In genomic region chr19:48782024-48782721, GRCm38 (mm10) we compare ENCODE assay signal across 12 mouse cellular contexts.
DNase-seq lines count a peak whose midpoint lies in the region; ATAC-seq lines count a peak whose summit lies in the region.
"Had no signal": no experiment of that assay in that cellular context is flagged by ENCODE, and none has a peak within 500 bp of the region (broad histone marks: within the 10 kb centered on the region; RNA-seq: fewer than 3 reads in every experiment).

No protein-coding gene starts in this region.

- no peak for DNase-seq in forebrain, embryonic 10.5 days (ENCODE audit: extremely low spot score, low spot score)
- DNase-seq in urinary bladder, postnatal 14 days (ENCODE audit: low spot score) = peak; percentile 17
- DNase-seq in urinary bladder, postnatal 4 days (ENCODE audit: low spot score in 2 of 2) = no peak
- peak; percentile 25 to 43 for DNase-seq in kidney, postnatal 36 days
- no peak for DNase-seq in gastrocnemius, adult 8-10 months (ENCODE audit: low spot score in 2 of 2)
- DNase-seq: cerebellum, adult 11-12 months; heart, postnatal 36 days; right cerebral cortex, postnatal 14 days had no signal

- H3K27me3 ChIP-seq in forebrain, embryonic 13.5 days = peaks cover 9% of the 10 kb centered on the region; the same call in 1 of the 2 replicates
- H3K27me3 ChIP-seq in forebrain, embryonic 10.5 days (ENCODE audit: poor library complexity, severe bottlenecking) = peaks cover 62% of the 10 kb centered on the region
- H3K27me3 ChIP-seq: limb, embryonic 13.5 days had no signal

- H3K9ac ChIP-seq in forebrain, embryonic 13.5 days = no peak overlapping the region
- H3K9ac ChIP-seq: limb, embryonic 13.5 days had no signal

- 7% methylated on average over 7 of the region's 7 CpGs for WGBS in forebrain, embryonic 13.5 days
- 30% methylated on average over 7 of the region's 7 CpGs for WGBS in forebrain, embryonic 10.5 days

- 0 out of 2 replicates have a peak, but pooled peaks cover 11% of the 10 kb centered on the region for H3K4me1 ChIP-seq in forebrain, embryonic 13.5 days
- H3K4me1 ChIP-seq in forebrain, embryonic 10.5 days = peaks cover 8% of the 10 kb centered on the region

- ATAC-seq in forebrain, embryonic 13.5 days = peak; percentile 30; the same call in 1 of the 2 replicates
- no peak for ATAC-seq in erythroid progenitor cell, adult 5-6 weeks (replicated peaks; ENCODE audit: low FRiP score, poor library complexity, severe bottlenecking)
- ATAC-seq in granulocyte monocyte progenitor cell, adult 5-6 weeks (replicated peaks; ENCODE audit: poor library complexity, severe bottlenecking) = no peak

- H3K9me3 ChIP-seq in forebrain, embryonic 13.5 days (replicated peaks) = no peaks in the 10 kb centered on the region
- no peaks in the 10 kb centered on the region for H3K9me3 ChIP-seq in forebrain, embryonic 10.5 days
- H3K9me3 ChIP-seq: limb, embryonic 13.5 days had no signal

- no peak overlapping the region for H3K4me3 ChIP-seq in forebrain, embryonic 13.5 days
- H3K4me3 ChIP-seq in forebrain, embryonic 10.5 days = no peak overlapping the region
- H3K4me3 ChIP-seq: limb, embryonic 13.5 days had no signal

- no peaks in the 10 kb centered on the region for H3K36me3 ChIP-seq in forebrain, embryonic 13.5 days (ENCODE audit: poor library complexity, severe bottlenecking)
- no peaks in the 10 kb centered on the region for H3K36me3 ChIP-seq in forebrain, embryonic 10.5 days (replicated peaks)
- H3K36me3 ChIP-seq: limb, embryonic 13.5 days had no signal

- no peak overlapping the region for H3K4me2 ChIP-seq in forebrain, embryonic 13.5 days
- H3K4me2 ChIP-seq: limb, embryonic 13.5 days had no signal

- no peak overlapping the region for H3K27ac ChIP-seq in forebrain, embryonic 13.5 days
- H3K27ac ChIP-seq in forebrain, embryonic 10.5 days = no peak overlapping the region
- H3K27ac ChIP-seq: limb, embryonic 13.5 days had no signal

Comparison
In these comparisons a context has a peak if more than half of its experiments do, and no peak if none do; other contexts are left out.
1. DNase-seq: peak in urinary bladder, postnatal 14 days (single experiment) and kidney, postnatal 36 days (2 of 2); none in forebrain, embryonic 10.5 days (single experiment), urinary bladder, postnatal 4 days (0 of 2) and gastrocnemius, adult 8-10 months (0 of 2).